Mouse (Mus musculus) stomach, embryonic 15.5 days (tissue): Measurements from ENCODE around the gene Pacs1. TPM values are rescaled to one million over a fixed set of nuclear protein-coding genes. Genes with fewer than 3 reads are reported as not detected.

ENCODE experiments used
- ATAC-seq: fragments of 200-750 bp; cut with Nextera tagmentation; 2 replicates; pipeline ENCODE4 v1.8.0; 2017; ENCODE audit warnings: low read depth, moderate number of reproducible peaks, moderate TSS enrichment; ENCODE audit not compliant: insufficient read depth, low FRiP score
- H3K27ac ChIP-seq: fragments of 300-500 bp; sonication (generic); 2 replicates; pipeline ENCODE4 v1.5.1; 2015; ENCODE audit warnings: mild to moderate bottlenecking, inconsistent platforms
- H3K27me3 ChIP-seq: fragments of 300-500 bp; sonication (generic); replicated peaks from 2 replicates; pipeline ENCODE4 v1.6.1; 2015; ENCODE audit warnings: inconsistent platforms
- H3K36me3 ChIP-seq: fragments of 300-500 bp; sonication (generic); 2 replicates; pipeline ENCODE4 v1.6.1; 2015; ENCODE audit warnings: inconsistent platforms
- H3K4me1 ChIP-seq: fragments of 300-500 bp; sonication (generic); 2 replicates; pipeline ENCODE4 v1.6.1; 2015; ENCODE audit warnings: inconsistent platforms
- H3K4me2 ChIP-seq: fragments of 300-500 bp; sonication (generic); 2 replicates; pipeline ENCODE4 v1.6.1; 2015; ENCODE audit warnings: mild to moderate bottlenecking, inconsistent platforms
- H3K4me3 ChIP-seq: fragments of 300-500 bp; sonication (generic); replicated peaks from 2 replicates; pipeline ENCODE4 v1.5.1; 2015; ENCODE audit warnings: inconsistent platforms
- H3K9ac ChIP-seq: fragments of 300-500 bp; sonication (generic); 2 replicates; pipeline ENCODE4 v1.6.1; 2015; ENCODE audit warnings: inconsistent platforms
- H3K9me3 ChIP-seq: fragments of 300-500 bp; sonication (generic); 2 replicates; pipeline ENCODE4 v1.6.1; 2016; ENCODE audit warnings: inconsistent platforms
- WGBS: fragments of 180-500 bp; shearing (Covaris S2); methylation state at CpG from one replicate; pipeline ENCODE4 v1.1.7; 2015; 5-methylcytosine and 5-hydroxymethylcytosine counted together
- polyA plus RNA-seq: library from polyadenylated mRNA; unstranded; fragments of >200 nt; fragmentation: Nextera tagmentation; extraction: Ambion mirVana; gene quantifications from 2 replicates; pipeline ENCODE4 v1.2.1, GENCODE M21; 2015

The Pacs1 gene
- polyA plus RNA-seq, 1 experiment from 2014 or later = 18.0 TPM

DNA sequence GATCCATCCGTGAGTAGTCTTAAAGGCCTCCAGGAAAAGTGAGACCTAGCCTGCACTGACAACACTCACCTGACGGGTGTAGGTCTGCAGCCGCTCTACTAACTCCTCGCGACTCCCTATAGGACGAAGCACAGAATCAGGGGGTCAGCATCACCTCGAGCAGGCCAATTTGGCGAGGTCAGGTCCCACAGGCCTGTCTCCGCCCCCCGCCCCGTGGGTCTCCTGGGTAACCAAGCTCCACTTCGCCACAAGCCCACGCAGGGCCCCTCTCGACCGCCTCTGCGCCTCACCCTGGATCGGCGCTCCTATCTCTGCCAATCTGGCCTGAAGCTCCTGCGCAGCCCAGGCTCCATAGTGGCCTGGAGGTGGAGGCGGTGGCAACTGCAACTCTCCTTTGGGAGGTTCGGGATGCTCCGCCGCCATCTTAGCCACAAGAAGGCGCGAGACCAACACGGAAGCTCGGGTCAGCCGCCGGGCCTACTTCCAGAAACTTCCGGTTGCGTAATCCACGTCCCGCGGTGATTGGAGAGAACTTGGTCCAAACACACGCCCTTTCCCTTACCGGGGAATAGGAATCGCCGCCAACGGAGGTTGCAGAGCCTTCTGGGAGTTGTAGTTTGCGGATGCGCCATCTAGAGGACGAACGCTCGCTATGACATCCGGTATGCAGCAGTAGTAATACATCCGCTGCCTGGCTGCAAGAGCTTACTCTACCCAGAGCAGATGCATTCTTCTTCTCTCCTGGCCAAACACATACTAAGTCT lies 22.2 kb upstream of the Pacs1 start, which contains the start of gene Sf3b2:
Gene Sf3b2, minus strand, starts transcription at position 484 of the 764 bp plus-strand sequence.
- Histone ChIP-seq H3K27me3 (no peaks in the 10 kb centered on the region), H3K9me3 (no peaks in the 10 kb centered on the region), H3K4me2 (peak within 1 kb of the TSS; percentile 85), H3K9ac (peak within 1 kb of the TSS; percentile 54), H3K27ac (peak within 1 kb of the TSS; percentile 82), H3K4me1 (peaks cover 13% of the 10 kb centered on the region; the same call in 1 of the 2 replicates), H3K4me3 (peak within 1 kb of the TSS; percentile 64), H3K36me3 (peaks cover 23% of the 10 kb centered on the region)
- peak; percentile 98 for ATAC-seq
- under 1% methylated on average over 46 of the region's 46 CpGs for WGBS

DNA sequence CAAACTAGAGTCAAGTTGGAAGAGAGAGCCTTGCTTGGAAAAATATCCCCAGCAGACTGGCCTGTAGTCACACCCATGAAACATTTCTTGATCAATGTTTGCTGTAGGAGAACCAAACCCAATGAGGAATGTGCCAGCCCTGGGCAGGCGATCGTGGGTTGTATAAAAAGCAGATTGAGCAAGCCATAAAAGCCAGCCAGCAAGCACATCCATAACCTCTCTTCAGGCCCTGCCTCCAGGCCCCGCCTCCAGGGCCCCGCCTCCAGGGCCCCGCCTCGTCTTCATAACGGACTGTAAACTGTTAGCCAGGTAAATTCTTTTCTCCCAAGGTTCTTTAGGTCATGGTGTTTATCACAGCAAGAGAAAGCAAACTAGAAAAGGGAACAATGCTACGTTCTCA lies 5.5 kb upstream of the Pacs1 start:
- Histone ChIP-seq H3K4me2 (no peak overlapping the region), H3K36me3 (peaks cover 43% of the 10 kb centered on the region), H3K9me3 (no peaks in the 10 kb centered on the region), H3K27me3 (no peaks in the 10 kb centered on the region), H3K9ac (no peak overlapping the region), H3K4me1 (peaks cover 7% of the 10 kb centered on the region; the same call in 1 of the 2 replicates), H3K27ac (no peak overlapping the region), H3K4me3 (no peak overlapping the region)
- ATAC-seq = no peak
- 77% methylated on average over 8 of the region's 8 CpGs for WGBS

DNA sequence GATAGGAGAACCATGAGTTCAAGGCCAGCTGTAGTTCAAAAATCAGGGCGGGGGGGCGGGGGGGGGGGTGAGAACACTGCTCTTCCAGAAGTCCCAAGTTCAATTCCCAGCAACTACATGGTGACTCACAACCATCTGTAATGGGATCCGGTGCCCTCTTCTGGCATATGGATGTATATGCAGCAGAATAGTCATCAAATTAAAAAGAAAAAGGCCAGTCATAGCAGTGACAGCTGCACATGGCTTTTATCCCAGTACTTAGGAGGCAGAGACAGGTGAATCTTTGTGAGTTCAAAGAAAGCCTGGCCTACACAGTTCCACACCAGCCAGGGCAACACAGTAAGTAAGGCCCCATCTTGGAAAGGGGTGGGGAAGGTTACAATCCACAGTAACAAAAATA lies 4.2 kb upstream of the Pacs1 start:
- 86% methylated on average over 3 of the region's 3 CpGs for WGBS
- peaks cover 43% of the 10 kb centered on the region for H3K36me3 ChIP-seq
- no peaks in the 10 kb centered on the region for H3K27me3 ChIP-seq
- no peak overlapping the region for H3K9ac ChIP-seq
- peaks cover 7% of the 10 kb centered on the region; the same call in 1 of the 2 replicates for H3K4me1 ChIP-seq
- H3K4me3 ChIP-seq = no peak overlapping the region
- H3K4me2 ChIP-seq = no peak overlapping the region
- no peaks in the 10 kb centered on the region for H3K9me3 ChIP-seq
- no peak overlapping the region for H3K27ac ChIP-seq
- no peak for ATAC-seq

DNA sequence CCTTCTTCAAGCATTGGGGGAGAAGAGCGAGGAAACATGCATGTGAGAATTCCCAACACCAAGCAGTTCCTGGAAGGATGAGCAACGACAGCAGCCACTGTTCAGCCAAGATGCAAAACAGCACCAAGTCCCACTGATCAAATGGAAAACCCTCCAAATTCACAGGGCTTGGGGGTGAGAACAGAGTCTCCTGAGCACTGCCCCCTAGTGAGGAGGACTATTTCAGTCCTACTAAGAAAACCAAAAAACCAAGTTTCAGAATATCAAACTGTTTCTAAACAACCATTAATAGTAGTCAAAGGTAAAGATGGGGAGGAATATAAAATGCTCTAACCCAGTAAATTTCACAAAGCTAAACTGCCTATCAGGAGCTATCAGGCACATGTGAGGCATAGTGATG lies 3.6 kb upstream of the Pacs1 start:
- Histone ChIP-seq H3K27me3 (no peaks in the 10 kb centered on the region), H3K36me3 (peaks cover 43% of the 10 kb centered on the region), H3K9me3 (no peaks in the 10 kb centered on the region), H3K4me3 (no peak overlapping the region), H3K9ac (no peak overlapping the region), H3K27ac (no peak overlapping the region), H3K4me2 (no peak overlapping the region), H3K4me1 (peaks cover 9% of the 10 kb centered on the region; the same call in 1 of the 2 replicates)
- WGBS = 88% methylated on average over 2 of the region's 2 CpGs
- ATAC-seq = no peak

DNA sequence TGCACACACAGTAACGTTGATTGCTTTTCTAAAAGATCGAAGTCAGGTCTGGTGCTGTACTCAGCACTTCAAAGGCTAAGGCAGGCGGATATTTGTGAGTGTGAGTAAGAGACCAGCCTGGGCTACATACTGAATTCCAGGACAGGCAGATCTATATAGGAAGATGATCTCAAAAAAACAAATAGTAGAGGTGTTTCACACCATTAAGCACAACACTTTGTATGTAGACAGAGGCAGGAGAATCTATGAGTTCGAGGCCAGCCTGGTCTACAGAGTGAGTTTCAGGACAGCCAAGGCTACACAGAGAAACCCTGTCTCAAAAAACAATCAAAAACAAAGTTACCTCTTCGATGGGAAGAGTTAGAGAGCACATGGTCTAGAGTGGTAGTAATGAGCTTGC lies 2.8 kb upstream of the Pacs1 start:
- Histone ChIP-seq H3K4me2 (no peak overlapping the region), H3K27ac (no peak overlapping the region), H3K4me1 (peaks cover 11% of the 10 kb centered on the region; the same call in 1 of the 2 replicates), H3K9ac (no peak overlapping the region), H3K36me3 (peaks cover 40% of the 10 kb centered on the region), H3K27me3 (no peaks in the 10 kb centered on the region), H3K9me3 (no peaks in the 10 kb centered on the region), H3K4me3 (no peak overlapping the region)
- no peak for ATAC-seq
- 86% methylated on average over 5 of the region's 5 CpGs for WGBS

DNA sequence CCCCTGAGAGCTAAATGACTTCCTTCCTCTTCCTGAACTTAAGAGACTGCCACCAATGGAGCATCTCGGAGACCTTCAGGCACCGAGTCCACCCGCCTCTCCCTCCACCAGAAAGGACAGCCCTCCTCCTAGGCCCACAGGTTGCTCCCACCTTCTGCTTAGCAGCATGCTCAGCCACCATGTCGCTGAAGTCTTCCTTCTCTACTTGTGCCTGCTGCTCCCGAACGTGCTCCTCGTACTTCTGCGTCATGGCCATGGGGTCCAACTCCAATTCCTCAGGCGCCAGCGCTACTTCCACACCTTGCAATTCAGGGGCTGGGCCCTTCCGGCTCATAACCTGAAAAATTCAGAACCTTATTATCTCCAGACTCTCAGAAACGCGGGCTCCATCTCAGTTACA lies 1.7 kb upstream of the Pacs1 start:
- no peak for ATAC-seq
- peaks cover 40% of the 10 kb centered on the region for H3K36me3 ChIP-seq
- WGBS = 90% methylated on average over 13 of the region's 13 CpGs

DNA sequence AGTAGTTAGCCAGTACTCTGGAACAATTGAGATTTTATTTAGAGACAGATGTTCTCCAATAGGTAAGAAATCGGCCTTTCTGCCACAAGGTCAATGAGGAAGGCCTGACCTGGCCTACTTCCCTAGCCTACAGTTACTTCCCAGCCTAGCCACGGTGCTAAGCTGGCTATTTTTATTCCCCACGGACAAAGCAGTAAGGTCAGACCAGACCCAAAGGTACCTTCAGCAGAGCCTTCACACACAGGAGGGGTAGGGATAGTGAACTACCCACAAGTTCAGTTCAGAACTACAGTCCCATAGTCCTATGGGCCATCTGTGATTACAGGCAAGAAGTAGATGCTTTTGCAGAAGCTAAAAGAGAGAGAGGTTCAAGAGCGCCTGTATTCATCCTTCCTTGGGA lies 997 bp upstream of the Pacs1 start:
- WGBS = 65% methylated on average over 4 of the region's 4 CpGs

More for the DNA sequence above, 1.7 kb upstream of the Pacs1 start:
- Histone ChIP-seq H3K9ac (no peak overlapping the region), H3K4me1 (peaks cover 11% of the 10 kb centered on the region; the same call in 1 of the 2 replicates), H3K4me3 (no peak overlapping the region), H3K4me2 (no peak overlapping the region), H3K27me3 (no peaks in the 10 kb centered on the region), H3K9me3 (no peaks in the 10 kb centered on the region), H3K27ac (peak overlapping the region; percentile 2; the same call in 1 of the 2 replicates)

DNA sequence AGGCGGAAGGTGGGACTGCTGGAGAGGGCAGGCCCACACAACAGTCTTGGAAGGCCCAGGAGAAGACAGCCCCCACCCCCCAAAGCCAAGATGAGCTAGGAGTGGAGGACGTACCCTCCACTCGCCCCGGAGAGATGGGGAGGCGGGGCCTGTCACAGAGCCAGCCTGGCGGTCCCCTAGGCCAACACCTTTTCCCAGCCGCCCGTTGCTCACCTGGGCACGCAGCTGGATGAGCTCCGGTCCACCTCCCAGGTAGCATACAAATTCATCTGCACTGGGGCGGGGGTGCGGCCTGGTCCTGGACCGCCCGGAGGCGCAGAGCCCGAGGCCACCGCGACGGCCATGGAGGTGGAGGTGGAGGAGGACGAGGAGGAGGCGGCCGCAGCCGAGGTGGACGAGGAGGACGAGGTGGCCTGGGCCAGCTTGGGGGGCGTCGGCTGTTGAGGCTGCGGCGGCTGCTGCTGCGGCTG lies 558 bp downstream of the Pacs1 start:
- peak; percentile 29 for ATAC-seq
- no peaks in the 10 kb centered on the region for H3K27me3 ChIP-seq
- peaks cover 21% of the 10 kb centered on the region for H3K36me3 ChIP-seq
- peak overlapping the region; percentile 88 for H3K9ac ChIP-seq
- no peaks in the 10 kb centered on the region for H3K9me3 ChIP-seq
- peaks cover 11% of the 10 kb centered on the region; the same call in 1 of the 2 replicates for H3K4me1 ChIP-seq
- 1% methylated on average over 30 of the region's 30 CpGs for WGBS
- peak overlapping the region; percentile 87 for H3K4me2 ChIP-seq
- H3K4me3 ChIP-seq = peak overlapping the region; percentile 92
- H3K27ac ChIP-seq = peak overlapping the region; percentile 90

More for the DNA sequence above, 997 bp upstream of the Pacs1 start:
- Histone ChIP-seq H3K9ac (no peak overlapping the region), H3K4me3 (no peak overlapping the region), H3K36me3 (peaks cover 33% of the 10 kb centered on the region), H3K4me1 (peaks cover 11% of the 10 kb centered on the region; the same call in 1 of the 2 replicates), H3K27me3 (no peaks in the 10 kb centered on the region), H3K4me2 (0 out of 2 replicates have a peak overlapping the region, but pooled peaks have one; percentile 87), H3K9me3 (no peaks in the 10 kb centered on the region), H3K27ac (peak overlapping the region; percentile 90)
- no peak for ATAC-seq

DNA sequence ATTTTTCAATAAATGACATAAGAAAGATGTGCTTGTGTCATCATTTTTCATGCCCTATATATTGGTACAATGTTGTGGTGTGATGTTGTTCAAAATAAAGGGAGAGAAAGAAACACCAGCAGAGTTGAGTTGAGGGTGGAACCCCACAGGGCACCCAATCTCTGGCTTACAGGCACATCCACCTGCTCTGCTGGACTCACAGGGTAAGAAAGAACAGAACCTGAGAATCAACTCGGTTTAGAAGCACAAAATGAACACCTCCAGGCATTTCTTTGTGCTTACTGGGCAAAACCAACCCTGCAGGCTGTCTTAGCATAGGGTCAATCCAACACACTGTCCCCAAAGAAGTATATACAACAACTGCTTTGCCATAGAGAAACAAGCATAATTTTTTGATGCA lies 1.5 kb downstream of the Pacs1 start:
- Histone ChIP-seq H3K36me3 (peaks cover 18% of the 10 kb centered on the region), H3K27me3 (no peaks in the 10 kb centered on the region), H3K9me3 (no peaks in the 10 kb centered on the region), H3K9ac (0 out of 2 replicates have a peak overlapping the region, but pooled peaks have one; percentile 88), H3K27ac (no peak overlapping the region), H3K4me1 (peaks cover 11% of the 10 kb centered on the region; the same call in 1 of the 2 replicates), H3K4me3 (peak overlapping the region; percentile 92; the same call in 1 of the 2 replicates), H3K4me2 (peak overlapping the region; percentile 87)
- ATAC-seq = no peak
- WGBS = 37% methylated on average over 1 of the region's 1 CpGs

DNA sequence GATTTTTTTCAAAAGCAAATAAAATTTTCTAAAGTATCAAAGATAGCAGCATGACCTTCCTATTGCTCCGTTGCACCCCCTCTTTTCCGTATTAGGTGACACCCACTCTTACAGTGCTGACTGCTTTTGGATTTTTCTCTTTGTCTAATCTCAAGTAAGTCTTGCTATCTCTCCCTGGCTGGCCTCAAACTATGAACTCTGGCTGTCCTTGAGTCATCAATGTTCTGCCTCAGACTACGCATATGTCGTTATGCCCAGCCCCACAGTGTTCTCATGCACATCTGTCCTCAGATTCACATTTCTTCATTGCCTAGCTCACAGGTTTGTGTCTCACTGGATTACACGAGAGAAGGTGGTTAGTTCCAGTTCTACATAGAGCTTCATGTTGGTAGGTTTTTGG lies 3.5 kb downstream of the Pacs1 start:
- Histone ChIP-seq H3K27me3 (no peaks in the 10 kb centered on the region), H3K9ac (no peak overlapping the region), H3K27ac (no peak overlapping the region), H3K36me3 (peaks cover 6% of the 10 kb centered on the region; the same call in 1 of the 2 replicates), H3K9me3 (no peaks in the 10 kb centered on the region), H3K4me3 (no peak overlapping the region), H3K4me2 (no peak overlapping the region), H3K4me1 (peaks cover 11% of the 10 kb centered on the region; the same call in 1 of the 2 replicates)
- WGBS = 75% methylated on average over 5 of the region's 5 CpGs
- ATAC-seq = no peak

DNA sequence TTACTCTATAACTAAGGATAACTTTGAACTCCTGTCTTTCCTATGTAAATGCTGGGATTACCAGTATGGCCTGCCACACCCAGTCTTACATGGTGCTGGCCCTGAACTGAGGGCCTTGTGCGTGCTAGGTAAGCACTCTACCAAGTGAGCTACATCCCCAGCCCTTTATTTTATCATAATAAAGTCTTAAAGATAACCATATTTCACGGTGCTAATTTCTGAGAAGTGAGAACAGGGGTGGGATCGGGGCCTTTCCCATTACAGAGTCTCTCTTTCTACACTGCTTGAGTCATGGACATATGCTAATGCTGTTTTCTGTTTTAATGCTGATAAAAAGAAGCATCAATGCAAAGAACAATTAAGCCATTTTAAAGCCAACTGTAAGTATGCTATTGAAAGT lies 4.0 kb downstream of the Pacs1 start:
- Histone ChIP-seq H3K9me3 (no peaks in the 10 kb centered on the region), H3K4me3 (no peak overlapping the region), H3K9ac (no peak overlapping the region), H3K36me3 (peaks cover under 1% of the 10 kb centered on the region; the same call in 1 of the 2 replicates), H3K27me3 (no peaks in the 10 kb centered on the region), H3K27ac (no peak overlapping the region), H3K4me1 (peaks cover 7% of the 10 kb centered on the region; the same call in 1 of the 2 replicates), H3K4me2 (no peak overlapping the region)
- WGBS = 78% methylated on average over 3 of the region's 3 CpGs
- ATAC-seq = no peak

DNA sequence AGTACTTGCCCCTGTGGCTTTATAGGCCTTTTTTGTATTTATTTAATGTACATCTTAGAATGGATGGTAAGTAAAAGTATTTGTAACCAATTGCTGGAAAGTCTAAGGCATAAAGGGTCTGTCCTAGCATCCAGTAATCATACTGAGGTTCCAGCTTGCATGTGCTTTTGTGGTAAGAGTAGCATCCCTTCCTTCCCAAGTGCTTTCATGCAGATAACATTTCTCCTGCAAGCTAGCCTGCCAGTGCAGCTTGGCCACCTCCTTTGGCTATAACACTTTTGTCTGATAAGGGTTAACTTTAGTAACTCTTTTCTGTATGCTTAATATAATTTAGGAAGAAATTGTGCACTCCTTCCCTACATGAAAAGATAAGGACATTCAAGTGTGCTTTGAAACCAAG lies 4.9 kb downstream of the Pacs1 start:
- Histone ChIP-seq H3K27me3 (no peaks in the 10 kb centered on the region), H3K27ac (no peak overlapping the region), H3K9me3 (no peaks in the 10 kb centered on the region), H3K4me1 (peaks cover 5% of the 10 kb centered on the region; the same call in 1 of the 2 replicates), H3K4me3 (no peak overlapping the region), H3K9ac (no peak overlapping the region), H3K4me2 (no peak overlapping the region), H3K36me3 (no peaks in the 10 kb centered on the region)
- ATAC-seq = no peak
